Mouse (Mus musculus) E14TG2a.4 (cell line): ENCODE data around the gene Plxdc2.

ENCODE experiments used
- CTCF ChIP-seq: conservative IDR thresholded peaks from 2 replicates; pipeline ENCODE4 v1.5.1; 2014; ENCODE audit warnings: low read length
- NANOG ChIP-seq: IDR thresholded peaks from 2 replicates; pipeline ENCODE4 v1.6.1; 2014; ENCODE audit warnings: borderline replicate concordance, low read length, mixed read lengths
- POU5F1 ChIP-seq: IDR thresholded peaks from 2 replicates; pipeline ENCODE4 v1.6.1; 2014; ENCODE audit warnings: low read length, borderline replicate concordance

GRCm38 (mm10) chr2:16734381-16734780 is 378.3 kb downstream of the Plxdc2 start:
- TF ChIP-seq CTCF (no peak), NANOG (no peak), POU5F1 (no peak)
